Mouse (Mus musculus) heart, embryonic 14.5 days (tissue): ENCODE measurements around the gene Kmo. TPM values are rescaled to one million over a fixed set of nuclear protein-coding genes. Genes with fewer than 3 reads are reported as not detected.

ENCODE experiments used
- ATAC-seq: fragments of 200-750 bp; cut with Nextera tagmentation; 2 replicates; pipeline ENCODE4 v1.8.0; 2017; ENCODE audit warnings: low read depth, moderate TSS enrichment; ENCODE audit not compliant: insufficient number of reproducible peaks, insufficient read depth, low FRiP score
- H3K27ac ChIP-seq, 2 experiments: fragments of 200-500 bp in 1 of 2; fragments of 300-500 bp in 1 of 2; sonication (generic) in 1 of 2; replicated peaks in 1 of 2; 2 replicates each; pipeline ENCODE4 v1.5.1; 2012 to 2014; ENCODE audit warnings: low read depth in 2 of 2, low read length in 2 of 2, control low read depth in 1 of 2, mild to moderate bottlenecking in 1 of 2, mixed read lengths in 1 of 2; ENCODE audit not compliant: control insufficient read depth in 1 of 2, insufficient read depth in 1 of 2
- H3K27me3 ChIP-seq: fragments of 300-500 bp; sonication (generic); 2 replicates; pipeline ENCODE4 v1.6.1; 2014; ENCODE audit warnings: mild to moderate bottlenecking, low read length, control low read depth; ENCODE audit not compliant: control insufficient read depth, insufficient read depth
- H3K36me3 ChIP-seq: fragments of 300-500 bp; sonication (generic); 2 replicates; pipeline ENCODE4 v1.6.1; 2014; ENCODE audit warnings: mild to moderate bottlenecking, control low read depth, low read length, mixed read lengths; ENCODE audit not compliant: control insufficient read depth, insufficient read depth
- H3K4me1 ChIP-seq, 2 experiments: fragments of 200-500 bp in 1 of 2; fragments of 300-500 bp in 1 of 2; sonication (generic) in 1 of 2; 2 replicates each; pipeline ENCODE4 v1.6.1; 2012 to 2014; ENCODE audit warnings: low read length in 2 of 2, control low read depth in 1 of 2, mixed read lengths in 1 of 2; ENCODE audit not compliant: control insufficient read depth in 2 of 2, insufficient read depth in 2 of 2
- H3K4me2 ChIP-seq: fragments of 300-500 bp; sonication (generic); 2 replicates; pipeline ENCODE4 v1.6.1; 2014; ENCODE audit warnings: mild to moderate bottlenecking, low read length
- H3K4me3 ChIP-seq, 2 experiments: fragments of 200-500 bp in 1 of 2; fragments of 300-500 bp in 1 of 2; sonication (generic) in 1 of 2; 2 replicates each; pipeline ENCODE4 v1.5.1; 2012 to 2014; ENCODE audit warnings: low read length in 2 of 2, mild to moderate bottlenecking in 2 of 2, control low read depth in 1 of 2, low read depth in 1 of 2, moderate library complexity in 1 of 2; ENCODE audit not compliant: control insufficient read depth in 1 of 2, insufficient read depth in 1 of 2
- H3K9ac ChIP-seq: fragments of 300-500 bp; sonication (generic); 2 replicates; pipeline ENCODE4 v1.6.1; 2014; ENCODE audit warnings: mild to moderate bottlenecking, low read length
- H3K9me3 ChIP-seq: fragments of 300-500 bp; sonication (generic); 2 replicates; pipeline ENCODE4 v1.6.1; 2016; ENCODE audit warnings: low read length, control low read depth; ENCODE audit not compliant: control insufficient read depth
- WGBS: fragments of 180-500 bp; shearing (Covaris S2); extraction: QIAGEN DNeasy Blood & Tissue Kit; methylation state at CpG from one replicate; pipeline ENCODE4 v1.1.7; 2014; 5-methylcytosine and 5-hydroxymethylcytosine counted together
- polyA plus RNA-seq: library from polyadenylated mRNA; unstranded; fragments of >200 nt; fragmentation: Nextera tagmentation; extraction: Ambion mirVana; gene quantifications from 2 replicates; pipeline ENCODE4 v1.2.1, GENCODE M21; 2014

Kmo gene
- polyA plus RNA-seq, 1 experiment from 2014 or later: 0.36 TPM

GRCm38 (mm10) chr1:175632470-175632869, 12.3 kb downstream of the Kmo start:
- no peak for ATAC-seq

GRCm38 (mm10) chr1:175637677-175638076, 17.5 kb downstream of the Kmo start:
- Histone ChIP-seq H3K4me3 (no peak overlapping the region), H3K4me2 (no peak overlapping the region), H3K36me3 (no peaks in the 10 kb centered on the region), H3K27me3 (no peaks in the 10 kb centered on the region), H3K9me3 (no peaks in the 10 kb centered on the region), H3K27ac (no peak overlapping the region), H3K4me1 (no peaks in the 10 kb centered on the region), H3K9ac (no peak overlapping the region)
- 72% methylated on average over 7 of the region's 7 CpGs for WGBS
- no peak for ATAC-seq

More at GRCm38 (mm10) chr1:175632470-175632869, 12.3 kb downstream of the Kmo start:
- no peaks in the 10 kb centered on the region for H3K9me3 ChIP-seq
- H3K4me3 ChIP-seq: no peak overlapping the region
- no peaks in the 10 kb centered on the region for H3K36me3 ChIP-seq
- no peaks in the 10 kb centered on the region for H3K4me1 ChIP-seq
- H3K9ac ChIP-seq: no peak overlapping the region
- H3K27me3 ChIP-seq: no peaks in the 10 kb centered on the region
- no peak overlapping the region for H3K27ac ChIP-seq
- H3K4me2 ChIP-seq: no peak overlapping the region
- WGBS: 94% methylated on average over 14 of the region's 14 CpGs

GRCm38 (mm10) chr1:175639072-175639471, 18.9 kb downstream of the Kmo start:
- Histone ChIP-seq H3K27me3 (no peaks in the 10 kb centered on the region), H3K4me3 (no peak overlapping the region), H3K4me2 (no peak overlapping the region), H3K27ac (no peak overlapping the region), H3K9ac (no peak overlapping the region), H3K4me1 (no peaks in the 10 kb centered on the region), H3K36me3 (no peaks in the 10 kb centered on the region), H3K9me3 (no peaks in the 10 kb centered on the region)
- ATAC-seq: no peak
- 84% methylated on average over 7 of the region's 7 CpGs for WGBS

GRCm38 (mm10) chr1:175640435-175641150, 20.4 kb downstream of the Kmo start:
- no peak overlapping the region for H3K4me2 ChIP-seq
- WGBS: 74% methylated on average over 6 of the region's 6 CpGs
- H3K9ac ChIP-seq: no peak overlapping the region
- no peak for ATAC-seq
- H3K9me3 ChIP-seq: no peaks in the 10 kb centered on the region
- no peak overlapping the region for H3K27ac ChIP-seq
- H3K4me1 ChIP-seq: no peaks in the 10 kb centered on the region
- no peaks in the 10 kb centered on the region for H3K36me3 ChIP-seq
- H3K4me3 ChIP-seq: no peak overlapping the region
- no peaks in the 10 kb centered on the region for H3K27me3 ChIP-seq

GRCm38 (mm10) chr1:175643496-175644265, 23.5 kb downstream of the Kmo start:
- ATAC-seq: no peak
- no peak overlapping the region for H3K27ac ChIP-seq
- no peak overlapping the region for H3K4me3 ChIP-seq
- H3K9ac ChIP-seq: no peak overlapping the region
- H3K9me3 ChIP-seq: no peaks in the 10 kb centered on the region
- H3K4me2 ChIP-seq: no peak overlapping the region
- no peaks in the 10 kb centered on the region for H3K4me1 ChIP-seq
- H3K27me3 ChIP-seq: no peaks in the 10 kb centered on the region
- H3K36me3 ChIP-seq: no peaks in the 10 kb centered on the region
- 57% methylated on average over 5 of the region's 5 CpGs for WGBS

- Histone ChIP-seq H3K9me3 (no peaks in the 10 kb centered on the region), H3K4me3 (no peak overlapping the region), H3K4me1 (no peaks in the 10 kb centered on the region), H3K27ac (no peak overlapping the region), H3K4me2 (no peak overlapping the region), H3K27me3 (no peaks in the 10 kb centered on the region), H3K9ac (no peak overlapping the region), H3K36me3 (no peaks in the 10 kb centered on the region)
- WGBS: 69% methylated on average over 9 of the region's 9 CpGs
- no peak for ATAC-seq
Observed at GRCm38 (mm10) chr1:175646952-175647351, 26.8 kb downstream of the Kmo start.

- no peak overlapping the region for H3K27ac ChIP-seq
- no peak overlapping the region for H3K4me3 ChIP-seq
- no peaks in the 10 kb centered on the region for H3K4me1 ChIP-seq
- no peak for ATAC-seq
- H3K36me3 ChIP-seq: no peaks in the 10 kb centered on the region
- no peak overlapping the region for H3K4me2 ChIP-seq
- H3K27me3 ChIP-seq: no peaks in the 10 kb centered on the region
- 85% methylated on average over 4 of the region's 4 CpGs for WGBS
- H3K9me3 ChIP-seq: no peaks in the 10 kb centered on the region
- no peak overlapping the region for H3K9ac ChIP-seq
Observed at GRCm38 (mm10) chr1:175648615-175649014, 28.4 kb downstream of the Kmo start.
